Mouse (Mus musculus) olfactory bulb, adult 2 months (tissue): ENCODE results near the gene Ccl17.

Source experiments
- CTCF ChIP-seq: fragments of 200-500 bp; IDR thresholded peaks from 2 replicates; pipeline ENCODE4 v1.5.1; 2012; ENCODE audit warnings: low read depth, mild to moderate bottlenecking, low read length, moderate library complexity; ENCODE audit not compliant: insufficient read depth
- POLR2A ChIP-seq: fragments of 200-500 bp; IDR thresholded peaks from 2 replicates; pipeline ENCODE4 v1.6.1; 2012; ENCODE audit warnings: mild to moderate bottlenecking, low read depth, low read length, moderate library complexity; ENCODE audit not compliant: insufficient read depth

- TF ChIP-seq CTCF (0 out of 2 replicates have a peak, but pooled peaks have one; percentile 21), POLR2A (no peak)
Observed at GRCm38 (mm10) chr8:94822637-94823560, 12.6 kb downstream of the Ccl17 start.
